Mouse (Mus musculus) C2C12 (cell line): ENCODE results near the gene Gm20388.

ENCODE experiments used
- CEBPB ChIP-seq: IDR thresholded peaks from one replicate; pipeline ENCODE4 v1.6.1; 2011; ENCODE audit warnings: low read depth, mild to moderate bottlenecking, control low read depth, moderate library complexity
- CTCF ChIP-seq: IDR thresholded peaks from one replicate; pipeline ENCODE4 v1.5.1; 2011; ENCODE audit not compliant: control insufficient read depth, insufficient read depth, insufficient read length
- MAX ChIP-seq: IDR thresholded peaks from one replicate; pipeline ENCODE4 v1.6.1; 2011; ENCODE audit warnings: mild to moderate bottlenecking, control low read depth
- MYOD1 ChIP-seq: IDR thresholded peaks from one replicate; pipeline ENCODE4 v1.6.1; 2011; ENCODE audit warnings: low read depth; ENCODE audit not compliant: control insufficient read depth, insufficient read length
- MYOG ChIP-seq: IDR thresholded peaks from one replicate; pipeline ENCODE4 v1.6.1; 2011; ENCODE audit not compliant: control insufficient read depth, insufficient read length; ENCODE audit errors: extremely low read depth
- USF1 ChIP-seq: IDR thresholded peaks from one replicate; pipeline ENCODE4 v1.6.1; 2011; ENCODE audit warnings: low read depth, mild to moderate bottlenecking, control low read depth, moderate library complexity

DNA sequence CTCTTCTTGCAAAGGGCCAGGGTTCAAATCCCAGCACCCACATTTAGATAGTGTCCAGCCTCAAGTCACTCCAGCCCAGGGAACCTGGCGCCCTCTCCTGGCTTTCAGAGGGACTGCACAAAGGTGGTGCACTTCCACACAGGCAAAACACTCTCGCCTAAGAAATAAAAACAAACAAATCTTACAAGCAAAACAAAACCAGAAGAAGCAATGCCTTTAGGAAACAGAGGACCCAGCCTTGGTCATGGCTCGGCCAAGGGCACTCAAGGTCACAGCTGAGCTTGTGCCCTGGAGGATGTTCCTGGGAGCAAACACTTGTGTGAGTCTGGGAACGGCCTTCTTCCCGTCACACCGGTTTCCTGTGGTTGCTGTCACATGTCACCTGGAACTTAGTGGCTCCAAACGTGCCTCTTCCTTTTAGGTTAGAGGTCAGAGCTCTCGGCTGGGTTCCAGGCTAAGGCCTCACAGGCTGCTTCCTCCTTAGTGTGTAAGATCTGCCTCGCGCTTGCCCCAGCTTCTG, 453.0 kb downstream of the Gm20388 start:
- TF ChIP-seq MYOG (no peak), MYOD1 (no peak), CTCF (peak; percentile 7), MAX (no peak), USF1 (no peak), CEBPB (no peak)
